Mouse (Mus musculus) kidney, adult 8-10 months (tissue): ENCODE measurements around the gene Taar7e.
"Not testable (repeated sequence)": the region's sequence is repeated elsewhere in the genome, so short reads cannot be mapped to it uniquely, and the experiment has no call there.

Source experiments
- DNase-seq, 2 experiments: peaks; one replicate each; pipeline ENCODE4 v3.0.0; 2022

Gene Taar7e

GRCm38 (mm10) chr10:24037314-24037713 is at the start of gene Taar7e:
Gene Taar7e, plus strand, starts transcription at chr10:24037614.
- DNase-seq: no peak

GRCm38 (mm10) chr10:23993381-23993780 is 44.0 kb upstream of the Taar7e start, which contains the start of gene Taar7a:
Gene Taar7a, minus strand, starts transcription at chr10:23993481.
- DNase-seq: no peak

- DNase-seq: no peak
Measured at GRCm38 (mm10) chr10:23999639-24000038, 37.8 kb upstream of the Taar7e start, which contains the start of gene Taar7b. Gene Taar7b, plus strand, starts transcription at chr10:23999939.

GRCm38 (mm10) chr10:24006442-24006841 is 31.0 kb upstream of the Taar7e start:
- DNase-seq: no peak

- no peak for DNase-seq
Measured at GRCm38 (mm10) chr10:24007034-24007433, 30.4 kb upstream of the Taar7e start.

- no peak for DNase-seq
Measured at GRCm38 (mm10) chr10:24008143-24008542, 29.3 kb upstream of the Taar7e start.

- no peak for DNase-seq
Measured at GRCm38 (mm10) chr10:24026922-24027321, 10.5 kb upstream of the Taar7e start, which contains the start of gene Taar7d. Gene Taar7d, plus strand, starts transcription at chr10:24027222.

GRCm38 (mm10) chr10:24031347-24031746 is 6.1 kb upstream of the Taar7e start:
- DNase-seq: no peak

GRCm38 (mm10) chr10:24040120-24040869 is 2.9 kb downstream of the Taar7e start:
- DNase-seq: no peak

GRCm38 (mm10) chr10:24049210-24049609 is 11.8 kb downstream of the Taar7e start, which contains the start of gene Taar7f:
Gene Taar7f, plus strand, starts transcription at chr10:24049510.
- DNase-seq: no peak

GRCm38 (mm10) chr10:24052039-24052438 is 14.6 kb downstream of the Taar7e start:
- DNase-seq: no peak

GRCm38 (mm10) chr10:24058986-24059385 is 21.6 kb downstream of the Taar7e start:
- no peak for DNase-seq

- DNase-seq: not testable (repeated sequence)
Measured at GRCm38 (mm10) chr10:24074751-24075150, 37.3 kb downstream of the Taar7e start.

GRCm38 (mm10) chr10:24076200-24076599 is 38.8 kb downstream of the Taar7e start, which contains the start of gene Taar8a:
Gene Taar8a, plus strand, starts transcription at chr10:24076500.
- DNase-seq: not testable (repeated sequence)

GRCm38 (mm10) chr10:24080166-24080565 is 42.8 kb downstream of the Taar7e start:
- peak in 1 of 2 experiments; percentile 45 for DNase-seq

GRCm38 (mm10) chr10:24085936-24086335 is 48.5 kb downstream of the Taar7e start:
- DNase-seq: no peak

GRCm38 (mm10) chr10:24086555-24086954 is 49.1 kb downstream of the Taar7e start:
- no peak for DNase-seq

- DNase-seq: no peak
Measured at GRCm38 (mm10) chr10:24087168-24087567, 49.8 kb downstream of the Taar7e start.
